Mouse (Mus musculus) liver, adult 2 months (tissue): ENCODE data around the gene Epn2.

Source experiments
- CTCF ChIP-seq: fragments of 200-500 bp; IDR thresholded peaks from 2 replicates; pipeline ENCODE4 v1.5.1; 2011; ENCODE audit warnings: low read depth, low read length, control low read depth
- POLR2A ChIP-seq: fragments of 200-500 bp; IDR thresholded peaks from 2 replicates; pipeline ENCODE4 v1.6.1; 2011; ENCODE audit warnings: low read length, control low read depth; ENCODE audit not compliant: insufficient read depth; ENCODE audit errors: extremely low read depth

DNA sequence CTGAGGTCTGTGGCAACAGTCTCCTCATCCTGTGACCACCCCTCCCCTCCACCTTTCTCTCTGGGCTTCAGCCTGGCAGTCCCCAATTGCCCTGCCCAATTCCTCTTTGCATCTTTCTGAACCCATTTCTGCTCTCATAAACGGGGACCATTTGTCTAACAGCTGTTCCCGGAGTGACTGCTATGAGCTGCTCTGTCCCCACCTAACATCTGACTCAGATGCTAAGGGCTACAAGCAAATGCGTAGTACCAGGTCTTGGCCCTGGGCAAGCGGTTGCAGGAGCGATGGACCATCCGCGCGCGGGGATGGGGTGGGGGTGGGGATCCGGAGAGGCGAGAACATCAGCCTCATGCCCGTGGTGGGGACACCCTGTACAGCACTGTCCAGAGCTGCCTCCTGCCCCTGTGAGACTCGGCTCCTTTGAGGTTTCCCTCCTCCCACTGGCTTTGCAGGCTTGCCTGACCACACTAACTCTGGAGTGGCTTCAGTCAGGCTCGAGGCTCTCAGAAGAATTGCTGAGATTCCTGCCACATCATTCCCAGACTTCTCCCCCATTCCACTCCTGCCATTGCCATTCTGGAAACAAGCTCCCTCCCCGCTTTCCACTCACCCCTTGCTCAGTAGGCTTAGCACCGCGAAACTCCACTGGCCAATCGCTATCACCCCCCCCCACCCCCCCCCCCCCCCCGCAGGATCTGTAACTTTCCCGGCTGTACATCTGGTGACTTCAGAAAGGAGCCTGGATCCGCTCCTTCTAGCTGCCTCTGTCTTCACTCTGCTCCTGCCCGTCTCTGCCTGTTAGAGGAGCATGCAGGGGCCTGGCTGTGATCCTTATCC is 36.4 kb upstream of the Epn2 start:
- TF ChIP-seq CTCF (no peak), POLR2A (no peak)
